Mouse (Mus musculus): ENCODE data around the gene Tagln. TPM values are rescaled to one million over a fixed set of nuclear protein-coding genes. Genes with fewer than 3 reads are reported as not detected.

Tagln gene
- total and polyA plus RNA-seq, 3 experiments = 0.59 to 2.3 TPM; not detected in 1

DNA sequence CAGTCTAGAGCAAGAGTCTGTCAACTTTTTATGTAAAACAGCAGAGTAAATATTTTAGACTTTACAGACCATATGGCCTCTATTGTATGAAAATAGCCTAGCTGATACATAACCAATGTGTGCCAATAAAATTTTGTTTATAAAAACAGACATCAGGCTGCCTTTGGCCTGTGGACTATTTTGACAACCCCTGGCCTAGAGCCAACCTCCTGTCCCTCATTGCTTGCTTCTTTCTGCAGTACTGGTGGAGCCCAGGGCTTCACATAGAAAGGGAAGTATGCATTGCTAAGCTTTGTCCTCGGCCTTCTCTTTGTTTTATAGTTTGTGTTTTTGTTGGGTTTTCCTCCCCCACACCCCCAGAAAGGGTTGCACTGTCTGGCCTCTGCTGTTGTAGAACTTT, 3.9 kb downstream of the Tagln start:
- TF ChIP-seq CHD1 (IDR thresholded peaks at IDR 0.05; ENCODE audit: low read depth, low read length) (no peak), UBTF (IDR thresholded peaks at IDR 0.05; ENCODE audit: low read depth, low read length) (no peak), ZKSCAN1 (IDR thresholded peaks at IDR 0.05; ENCODE audit: borderline replicate concordance, low read depth, low read length) (no peak), JUN (IDR thresholded peaks at IDR 0.05; ENCODE audit: insufficient read depth, low read depth, low read length) (no peak), CTCF (conservative IDR thresholded peaks at IDR 0.05 in 1 of 2, IDR thresholded peaks at IDR 0.05 in 1 of 2; ENCODE audit: low read depth in 2 of 2, low read length in 2 of 2) (no peak), CHD2 (IDR thresholded peaks at IDR 0.05; ENCODE audit: low read length) (no peak), ZC3H11A (IDR thresholded peaks at IDR 0.05; ENCODE audit: low read depth, low read length) (no peak), MAZ (IDR thresholded peaks at IDR 0.05; ENCODE audit: low read depth, low read length) (no peak), MAFK (IDR thresholded peaks at IDR 0.05; ENCODE audit: insufficient replicate concordance, low read length) (no peak), MYC (IDR thresholded peaks at IDR 0.05; ENCODE audit: low read depth, low read length) (no peak), ZNF384 (IDR thresholded peaks at IDR 0.05; ENCODE audit: low read depth, low read length) (no peak)
- dilution Hi-C loops (cut with MboI; ENCODE audit: extremely low pct_ligation_motif_present, extremely low pct_unique_long_range_greater_than_20kb, low sequenced_read_pairs) (no loop called here), in situ Hi-C loops (cut with MboI; ENCODE audit: low pct_ligation_motif_present, low pct_unique_long_range_greater_than_20kb, low sequenced_read_pairs) (no loop called here)
- Histone ChIP-seq H3K4me1 (ENCODE audit: control insufficient read depth in 1 of 2, insufficient read depth in 2 of 2) (0 out of 4 replicates have a peak, but pooled peaks cover 0 to 4% of the 10 kb centered on the region in 2 experiments), H3K9me3 (replicated peaks; ENCODE audit: low read length) (no peaks in the 10 kb centered on the region), H3K4me3 (replicated peaks in 1 of 3; ENCODE audit: low read depth in 2 of 3, low read length in 2 of 3, poor library complexity in 1 of 3) (no peak overlapping the region), H3K27ac (ENCODE audit: insufficient read depth, low read depth) (no peak overlapping the region), H3K4me2 (ENCODE audit: insufficient read depth, low read depth, poor library complexity, severe bottlenecking) (no peak overlapping the region), H3K9ac (ENCODE audit: insufficient read depth, low read depth) (no peak overlapping the region), H3K79me2 (replicated peaks; ENCODE audit: control insufficient read depth, extremely low read depth, insufficient read depth, poor library complexity, severe bottlenecking) (no peaks in the 10 kb centered on the region), H3K36me3 (replicated peaks in 1 of 2; ENCODE audit: control insufficient read depth in 1 of 2, insufficient read depth in 1 of 2, low read length in 1 of 2) (peaks cover 42 to 74% of the 10 kb centered on the region in 2 experiments), H3K27me3 (replicated peaks) (no peaks in the 10 kb centered on the region)
- no peak for DNase-seq (ENCODE audit: extremely low read depth)

DNA sequence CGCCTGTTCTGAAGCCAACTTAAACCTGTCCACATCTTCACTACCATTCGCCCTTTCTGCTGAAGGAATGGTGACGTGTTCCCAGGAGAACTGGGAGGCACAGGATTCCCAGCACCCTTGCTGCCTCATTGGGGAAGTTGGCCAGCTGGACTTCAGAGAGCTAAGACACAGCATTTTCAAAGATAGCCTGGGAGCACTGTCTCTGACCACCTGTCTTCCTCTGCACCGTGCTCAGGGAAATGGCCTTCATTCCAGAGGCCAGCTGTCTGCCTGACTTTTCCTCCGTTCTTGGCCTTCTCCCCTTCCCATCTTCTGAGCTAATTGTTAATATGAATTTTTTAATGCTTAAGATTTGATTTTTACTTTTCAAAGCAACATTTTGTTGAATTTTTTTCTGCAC, 6.6 kb downstream of the Tagln start:
- Histone ChIP-seq H3K27ac (ENCODE audit: insufficient read depth, low read depth) (no peak overlapping the region), H3K36me3 (replicated peaks in 1 of 2; ENCODE audit: control insufficient read depth in 1 of 2, insufficient read depth in 1 of 2, low read length in 1 of 2) (peaks cover 59 to 82% of the 10 kb centered on the region in 2 experiments), H3K4me2 (ENCODE audit: insufficient read depth, low read depth, poor library complexity, severe bottlenecking) (no peak overlapping the region), H3K4me3 (replicated peaks in 1 of 3; ENCODE audit: low read depth in 2 of 3, low read length in 2 of 3, poor library complexity in 1 of 3) (no peak overlapping the region), H3K4me1 (ENCODE audit: control insufficient read depth in 1 of 2, insufficient read depth in 2 of 2) (no peaks in the 10 kb centered on the region), H3K27me3 (replicated peaks) (no peaks in the 10 kb centered on the region), H3K79me2 (replicated peaks; ENCODE audit: control insufficient read depth, extremely low read depth, insufficient read depth, poor library complexity, severe bottlenecking) (no peaks in the 10 kb centered on the region), H3K9me3 (replicated peaks; ENCODE audit: low read length) (no peaks in the 10 kb centered on the region), H3K9ac (ENCODE audit: insufficient read depth, low read depth) (no peak overlapping the region)
- no peak for DNase-seq (ENCODE audit: extremely low read depth)
- in situ Hi-C loops (cut with MboI; ENCODE audit: low pct_ligation_motif_present, low pct_unique_long_range_greater_than_20kb, low sequenced_read_pairs) = no loop called here
- no peak for TF ChIP-seq ZKSCAN1 (IDR thresholded peaks at IDR 0.05; ENCODE audit: borderline replicate concordance, low read depth, low read length)
- no peak for TF ChIP-seq USF2 (conservative IDR thresholded peaks at IDR 0.05; ENCODE audit: low read depth, low read length)
- TF ChIP-seq POLR2AphosphoS2 (IDR thresholded peaks at IDR 0.05; ENCODE audit: low read depth, low read length) = no peak
- no peak for TF ChIP-seq EP300 (IDR thresholded peaks at IDR 0.05; ENCODE audit: low read length)
- TF ChIP-seq MYC (IDR thresholded peaks at IDR 0.05; ENCODE audit: low read depth, low read length) = no peak
- TF ChIP-seq MXI1 (IDR thresholded peaks at IDR 0.05; ENCODE audit: low read depth, low read length) = no peak
- no peak for TF ChIP-seq UBTF (IDR thresholded peaks at IDR 0.05; ENCODE audit: low read depth, low read length)
- no peak for TF ChIP-seq GABPA (IDR thresholded peaks at IDR 0.05; ENCODE audit: insufficient replicate concordance, low read depth, low read length)
- no peak for TF ChIP-seq KAT2A (IDR thresholded peaks at IDR 0.05; ENCODE audit: insufficient replicate concordance, low read length)
- TF ChIP-seq MAX (IDR thresholded peaks at IDR 0.05; ENCODE audit: low read length) = no peak
- TF ChIP-seq JUN (IDR thresholded peaks at IDR 0.05; ENCODE audit: insufficient read depth, low read depth, low read length) = no peak
- TF ChIP-seq CHD2 (IDR thresholded peaks at IDR 0.05; ENCODE audit: low read length) = no peak
- TF ChIP-seq ZC3H11A (IDR thresholded peaks at IDR 0.05; ENCODE audit: low read depth, low read length) = no peak
- no peak for TF ChIP-seq NELFE (IDR thresholded peaks at IDR 0.05; ENCODE audit: low read depth, low read length)
- TF ChIP-seq BHLHE40 (IDR thresholded peaks at IDR 0.05; ENCODE audit: low read depth, low read length) = no peak
- dilution Hi-C loops (cut with MboI; ENCODE audit: extremely low pct_ligation_motif_present, extremely low pct_unique_long_range_greater_than_20kb, low sequenced_read_pairs) = no loop called here
